Mouse (Mus musculus): ENCODE data around the gene Slit1. TPM values are rescaled to one million over a fixed set of nuclear protein-coding genes. Genes with fewer than 3 reads are reported as not detected.
A peak's percentile ranks its signal among the peaks of the same experiment; 100 is the strongest.

Gene Slit1
- polyA plus RNA-seq, 1 experiment from 2014 or later, result 1.1 TPM

GRCm38 (mm10) chr19:41716233-41717218 is 26.9 kb downstream of the Slit1 start:
- Histone ChIP-seq H3K27me3 (ENCODE audit: control insufficient read depth, insufficient read depth, low read length) (no peaks in the 10 kb centered on the region; the same call in 1 of the 2 replicates), H3K4me3 (ENCODE audit: low read depth, low read length) (no peak overlapping the region), H3K36me3 (ENCODE audit: control insufficient read depth, insufficient read depth, low read length) (no peaks in the 10 kb centered on the region), H3K4me2 (ENCODE audit: low read depth, severe bottlenecking) (peak overlapping the region; percentile 22; the same call in 1 of the 2 replicates), H3K27ac (replicated peaks; ENCODE audit: low read depth, low read length) (no peak overlapping the region), H3K9ac (ENCODE audit: low read length) (no peak overlapping the region), H3K9me3 (ENCODE audit: control insufficient read depth, low read length) (no peaks in the 10 kb centered on the region), H3K4me1 (ENCODE audit: control insufficient read depth, insufficient read depth, low read length) (peaks cover 27% of the 10 kb centered on the region)
- no peak for ATAC-seq (ENCODE audit: insufficient number of reproducible peaks, low FRiP score, low TSS enrichment, low read depth)
- WGBS, result 18% methylated on average over 19 of the region's 19 CpGs
- DNase-seq (ENCODE audit: low spot score), result peak; percentile 76

- no peaks in the 10 kb centered on the region for H3K36me3 ChIP-seq (ENCODE audit: control insufficient read depth, insufficient read depth, low read length)
- no peak overlapping the region for H3K27ac ChIP-seq (replicated peaks; ENCODE audit: low read depth, low read length)
- ATAC-seq (ENCODE audit: insufficient number of reproducible peaks, low FRiP score, low TSS enrichment, low read depth), result no peak
- peaks cover 27% of the 10 kb centered on the region for H3K4me1 ChIP-seq (ENCODE audit: control insufficient read depth, insufficient read depth, low read length)
- H3K27me3 ChIP-seq (ENCODE audit: control insufficient read depth, insufficient read depth, low read length), result no peaks in the 10 kb centered on the region; the same call in 1 of the 2 replicates
- H3K9ac ChIP-seq (ENCODE audit: low read length), result no peak overlapping the region
- 28% methylated on average over 9 of the region's 9 CpGs for WGBS
- H3K4me3 ChIP-seq (ENCODE audit: low read depth, low read length), result no peak overlapping the region
- H3K9me3 ChIP-seq (ENCODE audit: control insufficient read depth, low read length), result no peaks in the 10 kb centered on the region
- DNase-seq (ENCODE audit: low spot score), result peak; percentile 27
- H3K4me2 ChIP-seq (ENCODE audit: low read depth, severe bottlenecking), result no peak overlapping the region
Observed at GRCm38 (mm10) chr19:41714431-41714917, 29.0 kb downstream of the Slit1 start.

GRCm38 (mm10) chr19:41712829-41713228 is 30.6 kb downstream of the Slit1 start:
- ATAC-seq (ENCODE audit: insufficient number of reproducible peaks, low FRiP score, low TSS enrichment, low read depth) (no peak), DNase-seq (ENCODE audit: low spot score) (no peak)
- Histone ChIP-seq H3K27me3 (ENCODE audit: control insufficient read depth, insufficient read depth, low read length) (no peaks in the 10 kb centered on the region; the same call in 1 of the 2 replicates), H3K9me3 (ENCODE audit: control insufficient read depth, low read length) (no peaks in the 10 kb centered on the region), H3K36me3 (ENCODE audit: control insufficient read depth, insufficient read depth, low read length) (no peaks in the 10 kb centered on the region), H3K27ac (replicated peaks; ENCODE audit: low read depth, low read length) (no peak overlapping the region), H3K4me3 (ENCODE audit: low read depth, low read length) (no peak overlapping the region), H3K4me1 (ENCODE audit: control insufficient read depth, insufficient read depth, low read length) (peaks cover 23% of the 10 kb centered on the region), H3K9ac (ENCODE audit: low read length) (no peak overlapping the region), H3K4me2 (ENCODE audit: low read depth, severe bottlenecking) (no peak overlapping the region)
- WGBS, result 90% methylated on average over 8 of the region's 8 CpGs

GRCm38 (mm10) chr19:41711665-41712064 is 31.8 kb downstream of the Slit1 start:
- no peak overlapping the region for H3K27ac ChIP-seq (replicated peaks; ENCODE audit: low read depth, low read length)
- H3K4me1 ChIP-seq (ENCODE audit: control insufficient read depth, insufficient read depth, low read length), result peaks cover 21% of the 10 kb centered on the region
- H3K36me3 ChIP-seq (ENCODE audit: control insufficient read depth, insufficient read depth, low read length), result no peaks in the 10 kb centered on the region
- no peak overlapping the region for H3K9ac ChIP-seq (ENCODE audit: low read length)
- 87% methylated on average over 9 of the region's 9 CpGs for WGBS
- H3K4me3 ChIP-seq (ENCODE audit: low read depth, low read length), result no peak overlapping the region
- ATAC-seq (ENCODE audit: insufficient number of reproducible peaks, low FRiP score, low TSS enrichment, low read depth) (no peak), DNase-seq (ENCODE audit: low spot score) (no peak)
- no peaks in the 10 kb centered on the region; the same call in 1 of the 2 replicates for H3K27me3 ChIP-seq (ENCODE audit: control insufficient read depth, insufficient read depth, low read length)
- H3K9me3 ChIP-seq (ENCODE audit: control insufficient read depth, low read length), result no peaks in the 10 kb centered on the region
- no peak overlapping the region for H3K4me2 ChIP-seq (ENCODE audit: low read depth, severe bottlenecking)

GRCm38 (mm10) chr19:41709497-41710165 is 33.8 kb downstream of the Slit1 start:
- no peaks in the 10 kb centered on the region for H3K36me3 ChIP-seq (ENCODE audit: control insufficient read depth, insufficient read depth, low read length)
- no peak overlapping the region for H3K27ac ChIP-seq (replicated peaks; ENCODE audit: low read depth, low read length)
- H3K4me1 ChIP-seq (ENCODE audit: control insufficient read depth, insufficient read depth, low read length), result peaks cover 8% of the 10 kb centered on the region; the same call in 1 of the 2 replicates
- 0 out of 2 replicates have a peak, but pooled peaks cover 2% of the 10 kb centered on the region for H3K27me3 ChIP-seq (ENCODE audit: control insufficient read depth, insufficient read depth, low read length)
- no peak for ATAC-seq (ENCODE audit: insufficient number of reproducible peaks, low FRiP score, low TSS enrichment, low read depth)
- no peaks in the 10 kb centered on the region for H3K9me3 ChIP-seq (ENCODE audit: control insufficient read depth, low read length)
- H3K4me3 ChIP-seq (ENCODE audit: low read depth, low read length), result no peak overlapping the region
- DNase-seq (ENCODE audit: low spot score), result no peak
- 87% methylated on average over 12 of the region's 12 CpGs for WGBS
- H3K9ac ChIP-seq (ENCODE audit: low read length), result no peak overlapping the region
- no peak overlapping the region for H3K4me2 ChIP-seq (ENCODE audit: low read depth, severe bottlenecking)

- 0 out of 2 replicates have a peak, but pooled peaks cover 2% of the 10 kb centered on the region for H3K27me3 ChIP-seq (ENCODE audit: control insufficient read depth, insufficient read depth, low read length)
Observed at GRCm38 (mm10) chr19:41707850-41708249, 35.6 kb downstream of the Slit1 start.

GRCm38 (mm10) chr19:41706094-41706828 is 37.2 kb downstream of the Slit1 start:
- 0 out of 2 replicates have a peak, but pooled peaks cover 2% of the 10 kb centered on the region for H3K27me3 ChIP-seq (ENCODE audit: control insufficient read depth, insufficient read depth, low read length)
- no peak overlapping the region for H3K27ac ChIP-seq (replicated peaks; ENCODE audit: low read depth, low read length)
- H3K9ac ChIP-seq (ENCODE audit: low read length), result no peak overlapping the region
- no peaks in the 10 kb centered on the region for H3K9me3 ChIP-seq (ENCODE audit: control insufficient read depth, low read length)
- H3K36me3 ChIP-seq (ENCODE audit: control insufficient read depth, insufficient read depth, low read length), result no peaks in the 10 kb centered on the region
- ATAC-seq (ENCODE audit: insufficient number of reproducible peaks, low FRiP score, low TSS enrichment, low read depth), result no peak
- no peak overlapping the region for H3K4me3 ChIP-seq (ENCODE audit: low read depth, low read length)
- no peak overlapping the region for H3K4me2 ChIP-seq (ENCODE audit: low read depth, severe bottlenecking)
- H3K4me1 ChIP-seq (ENCODE audit: control insufficient read depth, insufficient read depth, low read length), result peaks cover 4% of the 10 kb centered on the region; the same call in 1 of the 2 replicates
- DNase-seq (ENCODE audit: low spot score), result no peak
- WGBS, result 69% methylated on average over 17 of the region's 17 CpGs

More at GRCm38 (mm10) chr19:41707850-41708249, 35.6 kb downstream of the Slit1 start:
- no peak overlapping the region for H3K4me2 ChIP-seq (ENCODE audit: low read depth, severe bottlenecking)
- peaks cover 4% of the 10 kb centered on the region; the same call in 1 of the 2 replicates for H3K4me1 ChIP-seq (ENCODE audit: control insufficient read depth, insufficient read depth, low read length)
- no peaks in the 10 kb centered on the region for H3K36me3 ChIP-seq (ENCODE audit: control insufficient read depth, insufficient read depth, low read length)
- ATAC-seq (ENCODE audit: insufficient number of reproducible peaks, low FRiP score, low TSS enrichment, low read depth), result no peak
- no peak overlapping the region for H3K9ac ChIP-seq (ENCODE audit: low read length)
- H3K9me3 ChIP-seq (ENCODE audit: control insufficient read depth, low read length), result no peaks in the 10 kb centered on the region
- 36% methylated on average over 12 of the region's 12 CpGs for WGBS
- DNase-seq (ENCODE audit: low spot score), result no peak
- no peak overlapping the region for H3K4me3 ChIP-seq (ENCODE audit: low read depth, low read length)
- H3K27ac ChIP-seq (replicated peaks; ENCODE audit: low read depth, low read length), result no peak overlapping the region
